In the genomic region with DNA sequence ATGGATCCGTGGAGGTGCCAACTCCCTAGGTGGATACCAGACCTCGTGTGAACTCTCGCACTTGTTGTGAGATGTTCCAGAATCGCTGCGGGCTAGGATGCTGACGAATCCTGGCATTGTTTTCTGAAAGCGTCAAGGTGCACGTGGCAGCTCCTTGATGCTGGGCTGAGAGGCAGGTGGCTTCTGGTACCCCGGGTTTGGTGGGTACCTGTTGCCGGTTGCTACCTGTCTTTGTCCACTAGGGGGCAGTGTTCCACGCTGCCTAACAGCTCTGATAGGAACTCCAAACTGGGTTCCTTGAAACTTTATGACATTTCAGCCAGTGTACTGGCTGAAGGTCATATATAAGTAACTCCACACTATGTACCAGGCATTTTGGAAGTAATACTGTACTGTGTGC, we compare ENCODE assay signal across 9 mouse cellular contexts. TPM values are rescaled to one million over a fixed set of nuclear protein-coding genes. Genes with fewer than 3 reads are reported as not detected.
A peak's percentile ranks its signal among the peaks of the same experiment; 100 is the strongest.
DNase-seq lines count a peak whose midpoint lies in the region; ATAC-seq and TF ChIP-seq lines count a peak whose summit lies in the region.
"Had no signal": no experiment of that assay in that cellular context is flagged by ENCODE, and none has a peak within 500 bp of the region (broad histone marks: within the 10 kb centered on the region; RNA-seq: fewer than 3 reads in every experiment).

No protein-coding gene starts in this region.

- no peak overlapping the region for H3K9ac ChIP-seq in kidney, embryonic 15.5 days
- H3K9ac ChIP-seq: hindbrain, embryonic 15.5 days had no signal

- H3K27me3 ChIP-seq in kidney, embryonic 15.5 days, result no peaks in the 10 kb centered on the region
- H3K27me3 ChIP-seq: hindbrain, embryonic 15.5 days had no signal

- TF ChIP-seq POLR2A in lung, adult 2 months (IDR thresholded peaks at IDR 0.05; ENCODE audit: borderline replicate concordance, extremely low read depth, low read depth, low read length), result no peak

- 24% methylated on average over 11 of the region's 11 CpGs for WGBS in kidney, embryonic 15.5 days
- 30% methylated on average over 11 of the region's 11 CpGs for WGBS in lung, adult 2 months

- no peaks in the 10 kb centered on the region; the same call in 1 of the 2 replicates for H3K9me3 ChIP-seq in kidney, embryonic 15.5 days (replicated peaks)
- H3K9me3 ChIP-seq: hindbrain, embryonic 15.5 days had no signal

- peaks cover 22% of the 10 kb centered on the region for H3K36me3 ChIP-seq in kidney, embryonic 15.5 days

- peak; percentile 31 to 72 for DNase-seq in adrenal gland, adult (ENCODE audit: inconsistent age in 2 of 2, low spot score in 1 of 2)
- no peak for DNase-seq in adrenal gland, adult 8-10 months
- DNase-seq in ovary, postnatal 14 days (ENCODE audit: low spot score), result peak; percentile 16
- no peak for DNase-seq in ovary, postnatal 10 days (ENCODE audit: low spot score)
- peak; percentile 87 for DNase-seq in embryo, embryonic 10.5 days (ENCODE audit: low spot score)
- peak; percentile 37 for DNase-seq in lung, adult 2 months
- peak; percentile 48 for DNase-seq in right cerebral cortex, postnatal 14 days

- ATAC-seq in kidney, embryonic 15.5 days (replicated peaks; ENCODE audit: low FRiP score), result 0 out of 2 replicates have a peak, but pooled peaks have one; percentile 24

- no peak overlapping the region for H3K4me2 ChIP-seq in kidney, embryonic 15.5 days
- H3K4me2 ChIP-seq: hindbrain, embryonic 15.5 days had no signal

- no peak overlapping the region for H3K4me3 ChIP-seq in kidney, embryonic 15.5 days (replicated peaks)
- no peak overlapping the region for H3K4me3 ChIP-seq in lung, adult 2 months (replicated peaks; ENCODE audit: extremely low read depth, low read depth, low read length)
- H3K4me3 ChIP-seq: hindbrain, embryonic 15.5 days had no signal

- peak; percentile 77 for TF ChIP-seq CTCF in lung, adult 2 months (IDR thresholded peaks at IDR 0.05; ENCODE audit: insufficient read depth, low read length)

- no peaks in the 10 kb centered on the region for H3K4me1 ChIP-seq in kidney, embryonic 15.5 days
- no peaks in the 10 kb centered on the region for H3K4me1 ChIP-seq in lung, adult 2 months (ENCODE audit: control insufficient read depth, insufficient read depth, low read length)
- H3K4me1 ChIP-seq: hindbrain, embryonic 15.5 days had no signal

- H3K27ac ChIP-seq in kidney, embryonic 15.5 days, result 0 out of 2 replicates have a peak overlapping the region, but pooled peaks have one; percentile 32
- H3K27ac ChIP-seq: hindbrain, embryonic 15.5 days had no signal

RNA-seq across cellular contexts. Expression of a gene that starts 14.8 kb away (rescaled TPM):
- 10 to 100 TPM in 3 of 4 experiments, 1 to 10 TPM in 1; 9.2 to 11.6 (median 10.4) TPM for total RNA-seq in adrenal gland, adult 8-10 months (2022)
- 11.0 and 12.5 TPM in 2 replicates for polyA plus RNA-seq in kidney, embryonic 15.5 days (2015; fragmentation: Nextera tagmentation; extraction: Ambion mirVana)
- 9.7 and 9.8 TPM in 2 replicates for polyA plus RNA-seq in lung, adult 2 months (2012; rRNA removed)

RNA-seq across cellular contexts. Expression of a gene that starts 14.8 kb away (rescaled TPM):
- total RNA-seq in adrenal gland, adult 8-10 months (2022), result 10 to 100 TPM; 37.0 to 40.6 (median 38.1) TPM
- 54.0 and 58.4 TPM in 2 replicates for polyA plus RNA-seq in kidney, embryonic 15.5 days (2015; fragmentation: Nextera tagmentation; extraction: Ambion mirVana)
- 24.9 and 26.8 TPM in 2 replicates for polyA plus RNA-seq in lung, adult 2 months (2012; rRNA removed)

RNA-seq across cellular contexts. Expression of a gene that starts 25.2 kb away (rescaled TPM):
- 100 to 1,000 TPM; 103 to 145 (median 123) TPM for total RNA-seq in adrenal gland, adult 8-10 months (2022)
- 128 and 138 TPM in 2 replicates for polyA plus RNA-seq in kidney, embryonic 15.5 days (2015; fragmentation: Nextera tagmentation; extraction: Ambion mirVana)
- polyA plus RNA-seq in lung, adult 2 months (2012; rRNA removed), result 83.2 and 106 TPM in 2 replicates

Comparison
In these comparisons a context has a peak if more than half of its experiments do, and no peak if none do; other contexts are left out.
1. DNase-seq: peak in adrenal gland, adult (2 of 2), ovary, postnatal 14 days (single experiment), embryo, embryonic 10.5 days (single experiment), lung, adult 2 months (single experiment) and right cerebral cortex, postnatal 14 days (single experiment); none in adrenal gland, adult 8-10 months (single experiment) and ovary, postnatal 10 days (single experiment).